Mouse (Mus musculus): ENCODE measurements at regions not wholly inside any gene's neighbourhood (a gene's known extent, or its start where the extent isn't known, plus 50 kb on each side); places are given as distances from the start of the nearest gene placed in this dataset.

DNA sequence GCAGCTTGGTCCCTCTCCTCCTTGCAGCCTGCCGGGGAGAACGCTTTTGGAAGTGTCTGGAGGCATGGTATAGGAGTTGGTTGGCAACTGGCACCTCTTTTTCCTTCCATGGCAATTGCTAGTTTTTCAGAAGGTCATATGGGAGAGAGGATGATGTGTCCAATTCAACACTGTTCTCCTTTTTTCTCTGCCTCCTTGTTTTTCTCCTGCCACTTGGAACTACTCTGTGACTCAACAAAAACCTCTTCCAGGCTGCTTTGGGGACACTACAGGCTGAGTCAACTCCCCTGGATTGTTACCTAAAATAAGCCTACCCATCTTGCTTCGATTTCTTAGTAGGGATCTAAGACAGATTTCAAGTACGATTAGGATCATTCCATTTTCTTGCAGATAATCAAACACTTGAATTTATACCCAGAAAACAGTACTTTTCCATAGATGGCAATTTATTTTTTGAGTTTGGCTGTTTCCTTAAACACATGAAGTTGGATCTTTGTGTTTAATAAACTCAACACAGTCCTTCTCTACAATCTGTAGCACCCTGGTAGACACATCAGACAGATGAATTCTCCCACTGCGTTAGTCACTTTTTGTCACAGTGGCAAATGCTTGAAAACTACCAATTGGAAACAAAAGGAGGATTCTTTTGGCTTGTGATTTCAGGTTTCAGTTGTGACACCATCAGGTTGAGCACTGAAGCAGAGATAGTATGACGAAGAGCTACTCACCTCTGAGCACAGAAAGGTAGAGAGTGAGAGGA, 156.3 kb upstream of the Arhgap20 start:
- no peak overlapping the region for H3K4me2 ChIP-seq (ENCODE audit: insufficient read depth, low read depth, poor library complexity, severe bottlenecking)
- no peak overlapping the region for H3K9ac ChIP-seq (ENCODE audit: insufficient read depth, low read depth)
- H3K79me2 ChIP-seq (replicated peaks; ENCODE audit: control insufficient read depth, extremely low read depth, insufficient read depth, poor library complexity, severe bottlenecking) = no peaks in the 10 kb centered on the region
- in situ Hi-C loops (cut with MboI; ENCODE audit: low pct_ligation_motif_present, low pct_unique_long_range_greater_than_20kb, low sequenced_read_pairs) = no loop called here
- H3K36me3 ChIP-seq (replicated peaks in 1 of 2; ENCODE audit: control insufficient read depth in 1 of 2, insufficient read depth in 1 of 2, low read length in 1 of 2) = no peaks in the 10 kb centered on the region
- H3K4me1 ChIP-seq (ENCODE audit: control insufficient read depth in 1 of 2, insufficient read depth in 2 of 2) = no peaks in the 10 kb centered on the region
- dilution Hi-C loops (cut with MboI; ENCODE audit: extremely low pct_ligation_motif_present, extremely low pct_unique_long_range_greater_than_20kb, low sequenced_read_pairs) = no loop called here
- H3K27me3 ChIP-seq (replicated peaks) = no peaks in the 10 kb centered on the region
- no peak for DNase-seq (ENCODE audit: extremely low read depth)
- no peak overlapping the region for H3K27ac ChIP-seq (ENCODE audit: insufficient read depth, low read depth)
- H3K9me3 ChIP-seq (replicated peaks; ENCODE audit: low read length) = no peaks in the 10 kb centered on the region
- TF ChIP-seq IRF4 (IDR thresholded peaks at IDR 0.05; ENCODE audit: low read depth, low read length) (no peak), ZKSCAN1 (IDR thresholded peaks at IDR 0.05; ENCODE audit: borderline replicate concordance, low read depth, low read length) (no peak), MAZ (IDR thresholded peaks at IDR 0.05; ENCODE audit: low read depth, low read length) (no peak), KAT2A (IDR thresholded peaks at IDR 0.05; ENCODE audit: insufficient replicate concordance, low read length) (no peak), NELFE (IDR thresholded peaks at IDR 0.05; ENCODE audit: low read depth, low read length) (no peak), USF2 (conservative IDR thresholded peaks at IDR 0.05; ENCODE audit: low read depth, low read length) (no peak), SIN3A (IDR thresholded peaks at IDR 0.05; ENCODE audit: low read length) (no peak), PAX5 (IDR thresholded peaks at IDR 0.05; ENCODE audit: low read length) (no peak), TCF12 (IDR thresholded peaks at IDR 0.05; ENCODE audit: low read depth, low read length) (no peak), MYC (IDR thresholded peaks at IDR 0.05; ENCODE audit: low read depth, low read length) (no peak), NRF1 (IDR thresholded peaks at IDR 0.05; ENCODE audit: low read depth, low read length) (no peak), UBTF (IDR thresholded peaks at IDR 0.05; ENCODE audit: low read depth, low read length) (no peak), SMC3 (IDR thresholded peaks at IDR 0.05; ENCODE audit: low read depth, low read length) (no peak), ZC3H11A (IDR thresholded peaks at IDR 0.05; ENCODE audit: low read depth, low read length) (no peak), CHD1 (IDR thresholded peaks at IDR 0.05; ENCODE audit: low read depth, low read length) (no peak), CHD2 (IDR thresholded peaks at IDR 0.05; ENCODE audit: low read length) (no peak), EP300 (IDR thresholded peaks at IDR 0.05; ENCODE audit: low read length) (no peak), ZNF384 (IDR thresholded peaks at IDR 0.05; ENCODE audit: low read depth, low read length) (no peak), JUND (conservative IDR thresholded peaks at IDR 0.05; ENCODE audit: low read depth, low read length) (no peak), TBP (conservative IDR thresholded peaks at IDR 0.05; ENCODE audit: low read depth, low read length) (no peak)
- H3K4me3 ChIP-seq (replicated peaks in 1 of 3; ENCODE audit: low read depth in 2 of 3, low read length in 2 of 3, poor library complexity in 1 of 3) = no peak overlapping the region

GRCm38 (mm10) chr9:51626156-51626555, 139.0 kb upstream of the Arhgap20 start:
- no peaks in the 10 kb centered on the region for H3K79me2 ChIP-seq (replicated peaks; ENCODE audit: control insufficient read depth, extremely low read depth, insufficient read depth, poor library complexity, severe bottlenecking)
- dilution Hi-C loops (cut with MboI; ENCODE audit: extremely low pct_ligation_motif_present, extremely low pct_unique_long_range_greater_than_20kb, low sequenced_read_pairs) = no loop called here
- no peak overlapping the region for H3K27ac ChIP-seq (ENCODE audit: insufficient read depth, low read depth)

More at GRCm38 (mm10) chr9:51626156-51626555, 139.0 kb upstream of the Arhgap20 start:
- no peak for DNase-seq (ENCODE audit: extremely low read depth)
- H3K9me3 ChIP-seq (replicated peaks; ENCODE audit: low read length) = no peaks in the 10 kb centered on the region
- TF ChIP-seq SIN3A (IDR thresholded peaks at IDR 0.05; ENCODE audit: low read length) (no peak), NELFE (IDR thresholded peaks at IDR 0.05; ENCODE audit: low read depth, low read length) (no peak), NRF1 (IDR thresholded peaks at IDR 0.05; ENCODE audit: low read depth, low read length) (no peak), SMC3 (IDR thresholded peaks at IDR 0.05; ENCODE audit: low read depth, low read length) (no peak), TCF12 (IDR thresholded peaks at IDR 0.05; ENCODE audit: low read depth, low read length) (no peak), ZNF384 (IDR thresholded peaks at IDR 0.05; ENCODE audit: low read depth, low read length) (no peak), MAZ (IDR thresholded peaks at IDR 0.05; ENCODE audit: low read depth, low read length) (no peak), TBP (conservative IDR thresholded peaks at IDR 0.05; ENCODE audit: low read depth, low read length) (no peak), USF2 (conservative IDR thresholded peaks at IDR 0.05; ENCODE audit: low read depth, low read length) (no peak), JUND (conservative IDR thresholded peaks at IDR 0.05; ENCODE audit: low read depth, low read length) (no peak), IRF4 (IDR thresholded peaks at IDR 0.05; ENCODE audit: low read depth, low read length) (no peak), MEF2A (IDR thresholded peaks at IDR 0.05; ENCODE audit: borderline replicate concordance, low read depth, low read length) (no peak), ZKSCAN1 (IDR thresholded peaks at IDR 0.05; ENCODE audit: borderline replicate concordance, low read depth, low read length) (no peak), POLR2A (IDR thresholded peaks at IDR 0.05; ENCODE audit: low read depth, low read length) (no peak), CHD2 (IDR thresholded peaks at IDR 0.05; ENCODE audit: low read length) (no peak)
- no peak overlapping the region for H3K4me3 ChIP-seq (replicated peaks in 1 of 3; ENCODE audit: low read depth in 2 of 3, low read length in 2 of 3, poor library complexity in 1 of 3)
- in situ Hi-C loops (cut with MboI; ENCODE audit: low pct_ligation_motif_present, low pct_unique_long_range_greater_than_20kb, low sequenced_read_pairs) = no loop called here
- no peaks in the 10 kb centered on the region for H3K27me3 ChIP-seq (replicated peaks)
- no peaks in the 10 kb centered on the region for H3K36me3 ChIP-seq (replicated peaks in 1 of 2; ENCODE audit: control insufficient read depth in 1 of 2, insufficient read depth in 1 of 2, low read length in 1 of 2)
- H3K4me2 ChIP-seq (ENCODE audit: insufficient read depth, low read depth, poor library complexity, severe bottlenecking) = no peak overlapping the region
- no peaks in the 10 kb centered on the region for H3K4me1 ChIP-seq (ENCODE audit: control insufficient read depth in 1 of 2, insufficient read depth in 2 of 2)
- no peak overlapping the region for H3K9ac ChIP-seq (ENCODE audit: insufficient read depth, low read depth)
